14 mouse cellular contexts compared by ENCODE assay signal in genomic region chr4:154422431-154422913, GRCm38 (mm10).
DNase-seq lines count a peak whose midpoint lies in the region; ATAC-seq and TF ChIP-seq lines count a peak whose summit lies in the region.
"Had no signal": no experiment of that assay in that cellular context is flagged by ENCODE, and none has a peak within 500 bp of the region (broad histone marks: within the 10 kb centered on the region; RNA-seq: fewer than 3 reads in every experiment).

No protein-coding gene starts in this region.

- H3K27me3 ChIP-seq in hindbrain, embryonic 11.5 days (ENCODE audit: control insufficient read depth, insufficient read depth, low read length), result peaks cover 2% of the 10 kb centered on the region; the same call in 1 of the 2 replicates
- 0 out of 2 replicates have a peak, but pooled peaks cover 4% of the 10 kb centered on the region for H3K27me3 ChIP-seq in hindbrain, postnatal 0 days (ENCODE audit: insufficient read depth, low read length)
- H3K27me3 ChIP-seq in embryonic facial prominence, embryonic 11.5 days (ENCODE audit: control insufficient read depth, insufficient read depth, low read length), result no peaks in the 10 kb centered on the region
- H3K27me3 ChIP-seq in limb, embryonic 10.5 days (ENCODE audit: low read depth, poor library complexity, severe bottlenecking), result peaks cover 11% of the 10 kb centered on the region; the same call in 1 of the 2 replicates
- peaks cover 18% of the 10 kb centered on the region; the same call in 1 of the 2 replicates for H3K27me3 ChIP-seq in neural tube, embryonic 12.5 days (replicated peaks)
- peaks cover 17% of the 10 kb centered on the region; the same call in 1 of the 2 replicates for H3K27me3 ChIP-seq in liver, embryonic 12.5 days (replicated peaks)
- H3K27me3 ChIP-seq in thymus, adult 2 months (ENCODE audit: control insufficient read depth, insufficient read depth, low read length), result no peaks in the 10 kb centered on the region

- H3K9me3 ChIP-seq in hindbrain, embryonic 11.5 days (ENCODE audit: control insufficient read depth, low read length), result no peaks in the 10 kb centered on the region
- no peaks in the 10 kb centered on the region for H3K9me3 ChIP-seq in hindbrain, postnatal 0 days (ENCODE audit: low read length)
- H3K9me3 ChIP-seq in embryonic facial prominence, embryonic 11.5 days (replicated peaks; ENCODE audit: control insufficient read depth, low read length), result no peaks in the 10 kb centered on the region
- H3K9me3 ChIP-seq in limb, embryonic 10.5 days (replicated peaks), result no peaks in the 10 kb centered on the region; the same call in 1 of the 2 replicates
- H3K9me3 ChIP-seq in neural tube, embryonic 12.5 days, result peaks cover 7% of the 10 kb centered on the region; the same call in 1 of the 2 replicates
- no peaks in the 10 kb centered on the region for H3K9me3 ChIP-seq in liver, embryonic 12.5 days (replicated peaks)
- H3K9me3 ChIP-seq: liver, embryonic 15.5 days had no signal

- no peaks in the 10 kb centered on the region for H3K36me3 ChIP-seq in hindbrain, embryonic 11.5 days (ENCODE audit: control insufficient read depth, insufficient read depth, low read length)
- H3K36me3 ChIP-seq in hindbrain, postnatal 0 days (ENCODE audit: insufficient read depth, low read length), result no peaks in the 10 kb centered on the region
- H3K36me3 ChIP-seq in embryonic facial prominence, embryonic 11.5 days (replicated peaks; ENCODE audit: control insufficient read depth, insufficient read depth, low read depth, low read length), result no peaks in the 10 kb centered on the region
- H3K36me3 ChIP-seq in limb, embryonic 10.5 days, result peaks cover 29% of the 10 kb centered on the region
- no peaks in the 10 kb centered on the region for H3K36me3 ChIP-seq in neural tube, embryonic 12.5 days
- no peaks in the 10 kb centered on the region for H3K36me3 ChIP-seq in liver, embryonic 12.5 days
- H3K36me3 ChIP-seq in thymus, adult 2 months (ENCODE audit: control insufficient read depth, insufficient read depth, low read length), result no peaks in the 10 kb centered on the region
- H3K36me3 ChIP-seq: liver, embryonic 15.5 days had no signal

- TF ChIP-seq CTCF in hindbrain, postnatal 0 days (IDR thresholded peaks at IDR 0.05; ENCODE audit: low read depth), result no peak
- TF ChIP-seq CTCF in thymus, adult 2 months (IDR thresholded peaks at IDR 0.05; ENCODE audit: borderline replicate concordance, control insufficient read depth, extremely low read depth, insufficient read depth, low read length, poor library complexity), result no peak

- no peak overlapping the region for H3K4me3 ChIP-seq in hindbrain, embryonic 11.5 days (ENCODE audit: low read depth, low read length)
- no peak overlapping the region for H3K4me3 ChIP-seq in hindbrain, postnatal 0 days (ENCODE audit: low read length)
- H3K4me3 ChIP-seq in embryonic facial prominence, embryonic 11.5 days (ENCODE audit: low read depth, low read length), result no peak overlapping the region
- peak overlapping the region; percentile 31 for H3K4me3 ChIP-seq in limb, embryonic 10.5 days
- H3K4me3 ChIP-seq in neural tube, embryonic 12.5 days, result no peak overlapping the region
- H3K4me3 ChIP-seq in liver, embryonic 12.5 days, result no peak overlapping the region
- H3K4me3 ChIP-seq in thymus, adult 2 months (ENCODE audit: control insufficient read depth, insufficient read depth, low read length), result no peak overlapping the region
- H3K4me3 ChIP-seq: liver, embryonic 15.5 days had no signal

- 0 out of 2 replicates have a peak overlapping the region, but pooled peaks have one; percentile 15 for H3K4me2 ChIP-seq in hindbrain, embryonic 11.5 days (replicated peaks; ENCODE audit: low read depth, low read length)
- no peak overlapping the region for H3K4me2 ChIP-seq in hindbrain, postnatal 0 days (ENCODE audit: low read depth, low read length)
- H3K4me2 ChIP-seq in embryonic facial prominence, embryonic 11.5 days (ENCODE audit: low read depth, low read length), result peak overlapping the region; percentile 8; the same call in 1 of the 2 replicates
- peak overlapping the region; percentile 24; the same call in 1 of the 2 replicates for H3K4me2 ChIP-seq in neural tube, embryonic 12.5 days (replicated peaks)
- H3K4me2 ChIP-seq in liver, embryonic 12.5 days, result no peak overlapping the region
- H3K4me2 ChIP-seq: liver, embryonic 15.5 days had no signal

- no peak overlapping the region for H3K27ac ChIP-seq in hindbrain, embryonic 11.5 days (ENCODE audit: low read depth, low read length)
- H3K27ac ChIP-seq in hindbrain, postnatal 0 days, result no peak overlapping the region
- peak overlapping the region; percentile 54 for H3K27ac ChIP-seq in embryonic facial prominence, embryonic 11.5 days (replicated peaks; ENCODE audit: low read depth, low read length)
- peak overlapping the region; percentile 75 for H3K27ac ChIP-seq in limb, embryonic 10.5 days
- H3K27ac ChIP-seq in neural tube, embryonic 12.5 days, result no peak overlapping the region
- no peak overlapping the region for H3K27ac ChIP-seq in liver, embryonic 12.5 days
- H3K27ac ChIP-seq in thymus, adult 2 months (ENCODE audit: control insufficient read depth, insufficient read depth, low read length), result no peak overlapping the region
- H3K27ac ChIP-seq: kidney, postnatal 0 days; liver, embryonic 15.5 days had no signal

- no peak for ATAC-seq in hindbrain, embryonic 11.5 days (ENCODE audit: low FRiP score)
- ATAC-seq in hindbrain, postnatal 0 days, result no peak
- ATAC-seq in embryonic facial prominence, embryonic 11.5 days (replicated peaks; ENCODE audit: insufficient number of reproducible peaks, low FRiP score, low TSS enrichment, low read depth), result peak; percentile 65
- no peak for ATAC-seq in neural tube, embryonic 12.5 days (ENCODE audit: low FRiP score, low read depth)
- ATAC-seq in liver, embryonic 12.5 days, result no peak

- no peak for TF ChIP-seq POLR2A in thymus, adult 2 months (IDR thresholded peaks at IDR 0.05; ENCODE audit: control insufficient read depth, extremely low read depth, insufficient read depth, low read length, poor library complexity)

- 0 out of 2 replicates have a peak overlapping the region, but pooled peaks have one; percentile 21 for H3K9ac ChIP-seq in hindbrain, embryonic 11.5 days (ENCODE audit: low read depth, low read length)
- H3K9ac ChIP-seq in hindbrain, postnatal 0 days (replicated peaks; ENCODE audit: low read length), result no peak overlapping the region
- H3K9ac ChIP-seq in embryonic facial prominence, embryonic 11.5 days (replicated peaks; ENCODE audit: low read length), result peak overlapping the region; percentile 35; the same call in 1 of the 2 replicates
- 0 out of 2 replicates have a peak overlapping the region, but pooled peaks have one; percentile 35 for H3K9ac ChIP-seq in neural tube, embryonic 12.5 days
- no peak overlapping the region for H3K9ac ChIP-seq in liver, embryonic 12.5 days
- H3K9ac ChIP-seq: liver, embryonic 15.5 days had no signal

- WGBS in hindbrain, embryonic 11.5 days, result 2% methylated on average over 10 of the region's 10 CpGs
- 6% methylated on average over 8 of the region's 10 CpGs for WGBS in hindbrain, postnatal 0 days
- 1% methylated on average over 8 of the region's 10 CpGs for WGBS in embryonic facial prominence, embryonic 11.5 days
- 2% methylated on average over 10 of the region's 10 CpGs for WGBS in limb, embryonic 10.5 days
- WGBS in neural tube, embryonic 12.5 days, result 5% methylated on average over 10 of the region's 10 CpGs
- 16% methylated on average over 10 of the region's 10 CpGs for WGBS in liver, embryonic 12.5 days (ENCODE audit: insufficient replicate concordance)
- WGBS in thymus, adult 2 months, result 86% methylated on average over 10 of the region's 10 CpGs

- H3K4me1 ChIP-seq in hindbrain, embryonic 11.5 days (replicated peaks; ENCODE audit: control insufficient read depth, insufficient read depth, low read length), result peaks cover 5% of the 10 kb centered on the region
- H3K4me1 ChIP-seq in hindbrain, postnatal 0 days (ENCODE audit: insufficient read depth, low read length), result 0 out of 2 replicates have a peak, but pooled peaks cover 4% of the 10 kb centered on the region
- H3K4me1 ChIP-seq in embryonic facial prominence, embryonic 11.5 days (ENCODE audit: control insufficient read depth, insufficient read depth, low read length), result peaks cover 26% of the 10 kb centered on the region
- peaks cover 79% of the 10 kb centered on the region for H3K4me1 ChIP-seq in limb, embryonic 10.5 days
- H3K4me1 ChIP-seq in neural tube, embryonic 12.5 days, result peaks cover 30% of the 10 kb centered on the region
- H3K4me1 ChIP-seq in liver, embryonic 12.5 days, result peaks cover 8% of the 10 kb centered on the region; the same call in 1 of the 2 replicates
- no peaks in the 10 kb centered on the region for H3K4me1 ChIP-seq in thymus, adult 2 months (replicated peaks; ENCODE audit: control insufficient read depth, insufficient read depth, low read length)
- H3K4me1 ChIP-seq: liver, embryonic 15.5 days had no signal

- DNase-seq in hindbrain, embryonic 11.5 days (ENCODE audit: low spot score), result peak; percentile 44
- no peak for DNase-seq in hindbrain, postnatal 0 days (ENCODE audit: low spot score)
- DNase-seq in embryonic facial prominence, embryonic 11.5 days (ENCODE audit: low spot score), result peak; percentile 70
- DNase-seq in limb, embryonic 10.5 days (ENCODE audit: low spot score), result peak; percentile 59
- no peak for DNase-seq in right cerebral cortex, postnatal 10 days (ENCODE audit: low spot score in 2 of 2)
- DNase-seq in thymus, adult 2 months, result no peak
- DNase-seq: cerebellum, adult 11 months; lung, postnatal 14 days; spleen, adult 18-20 months; thymus, postnatal 4 days had no signal

Comparison
In these comparisons a context has a peak if more than half of its experiments do, and no peak if none do; other contexts are left out.
1. DNase-seq: peak in hindbrain, embryonic 11.5 days (single experiment), embryonic facial prominence, embryonic 11.5 days (single experiment) and limb, embryonic 10.5 days (single experiment); none in hindbrain, postnatal 0 days (single experiment), right cerebral cortex, postnatal 10 days (0 of 2) and thymus, adult 2 months (single experiment).
2. H3K4me2 ChIP-seq: peak in hindbrain, embryonic 11.5 days (single experiment), embryonic facial prominence, embryonic 11.5 days (single experiment) and neural tube, embryonic 12.5 days (single experiment); none in hindbrain, postnatal 0 days (single experiment) and liver, embryonic 12.5 days (single experiment).
3. H3K9ac ChIP-seq: peak in hindbrain, embryonic 11.5 days (single experiment), embryonic facial prominence, embryonic 11.5 days (single experiment) and neural tube, embryonic 12.5 days (single experiment); none in hindbrain, postnatal 0 days (single experiment) and liver, embryonic 12.5 days (single experiment).
4. H3K27ac ChIP-seq: peak in embryonic facial prominence, embryonic 11.5 days (single experiment) and limb, embryonic 10.5 days (single experiment); none in hindbrain, embryonic 11.5 days (single experiment), hindbrain, postnatal 0 days (single experiment), neural tube, embryonic 12.5 days (single experiment), liver, embryonic 12.5 days (single experiment) and thymus, adult 2 months (single experiment).